Mouse (Mus musculus) limb, embryonic 10.5 days (tissue): Measurements from ENCODE around the gene Cbx4. TPM values are rescaled to one million over a fixed set of nuclear protein-coding genes. Genes with fewer than 3 reads are reported as not detected.

Experiments
- DNase-seq: peaks from one replicate; pipeline ENCODE4 v3.0.0-alpha.2; 2017; ENCODE audit warnings: low spot score
- H3K27ac ChIP-seq: fragments of 300-500 bp; sonication (generic); 2 replicates; pipeline ENCODE4 v1.5.1; 2016; ENCODE audit warnings: mild to moderate bottlenecking
- H3K27me3 ChIP-seq: fragments of 300-500 bp; sonication (generic); 2 replicates; pipeline ENCODE4 v1.6.1; 2016; ENCODE audit warnings: low read depth, mild to moderate bottlenecking; ENCODE audit not compliant: poor library complexity, severe bottlenecking
- H3K36me3 ChIP-seq: fragments of 300-500 bp; sonication (generic); 2 replicates; pipeline ENCODE4 v1.6.1; 2016; ENCODE audit warnings: mild to moderate bottlenecking, moderate library complexity
- H3K4me1 ChIP-seq: fragments of 300-500 bp; sonication (generic); 2 replicates; pipeline ENCODE4 v1.6.1; 2016
- H3K4me3 ChIP-seq: fragments of 300-500 bp; sonication (generic); 2 replicates; pipeline ENCODE4 v1.5.1; 2016; ENCODE audit warnings: mild to moderate bottlenecking, moderate library complexity
- H3K9me3 ChIP-seq: fragments of 300-500 bp; sonication (generic); replicated peaks from 2 replicates; pipeline ENCODE4 v1.6.1; 2016; ENCODE audit warnings: mild to moderate bottlenecking
- WGBS: fragments of 180-500 bp; shearing (Covaris S2); methylation state at CpG from one replicate; pipeline ENCODE4 v1.1.7; 2016; 5-methylcytosine and 5-hydroxymethylcytosine counted together
- polyA plus RNA-seq: library from polyadenylated mRNA; unstranded; fragments of >200 nt; fragmentation: Nextera tagmentation; extraction: Ambion mirVana; gene quantifications from 2 replicates; pipeline ENCODE4 v1.2.1, GENCODE M21; 2016

Cbx4 gene
- polyA plus RNA-seq, 1 experiment from 2014 or later, result 7.1 TPM

GRCm38 (mm10) chr11:119055571-119056131 is 30.4 kb downstream of the Cbx4 start:
- peak overlapping the region; percentile 72 for H3K27ac ChIP-seq
- H3K4me1 ChIP-seq, result peaks cover 76% of the 10 kb centered on the region
- whole genome bisulfite sequencing, result 1% methylated on average over 32 of the region's 32 CpGs
- no peaks in the 10 kb centered on the region for H3K9me3 ChIP-seq
- H3K36me3 ChIP-seq, result no peaks in the 10 kb centered on the region
- peaks cover 94% of the 10 kb centered on the region for H3K27me3 ChIP-seq
- H3K4me3 ChIP-seq, result peak overlapping the region; percentile 75
- peak; percentile 54 for DNase-seq

- Histone ChIP-seq H3K4me3 (peak overlapping the region; percentile 55), H3K4me1 (peaks cover 76% of the 10 kb centered on the region), H3K27ac (peak overlapping the region; percentile 93), H3K9me3 (no peaks in the 10 kb centered on the region), H3K36me3 (no peaks in the 10 kb centered on the region), H3K27me3 (peaks cover 94% of the 10 kb centered on the region)
- peak; percentile 66 for DNase-seq
- 3% methylated on average over 47 of the region's 47 CpGs for WGBS
These were observed 31.4 kb downstream of the Cbx4 start for GRCm38 (mm10) chr11:119054351-119055345.

- WGBS, result 2% methylated on average over 34 of the region's 35 CpGs
- Histone ChIP-seq H3K36me3 (no peaks in the 10 kb centered on the region), H3K27me3 (peaks cover 94% of the 10 kb centered on the region), H3K4me1 (peaks cover 72% of the 10 kb centered on the region), H3K4me3 (peak overlapping the region; percentile 55), H3K27ac (peak overlapping the region; percentile 93), H3K9me3 (no peaks in the 10 kb centered on the region)
- DNase-seq, result peak; percentile 52
These were observed 32.2 kb downstream of the Cbx4 start for GRCm38 (mm10) chr11:119053738-119054350.

DNA sequence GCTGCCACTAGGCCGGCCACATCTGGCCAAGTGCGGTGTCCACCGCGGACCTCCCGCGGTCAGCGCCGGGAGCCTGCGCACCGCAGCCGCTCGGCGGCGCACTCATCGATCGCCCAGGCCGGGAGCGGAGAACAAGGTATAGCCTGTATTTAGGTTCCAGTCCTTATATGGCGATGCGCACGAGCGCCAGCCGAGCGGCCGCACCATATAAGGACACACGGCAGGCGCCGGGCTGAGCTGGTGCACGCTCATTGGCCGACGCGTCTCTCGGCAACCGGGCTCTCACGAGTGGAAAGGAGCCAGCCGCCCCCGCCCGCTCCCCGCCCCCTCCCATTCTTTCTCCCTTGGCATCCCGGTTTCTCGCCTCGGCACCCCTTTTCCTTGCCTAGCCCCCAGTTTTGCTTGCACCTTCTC is 32.8 kb downstream of the Cbx4 start:
- peaks cover 71% of the 10 kb centered on the region for H3K4me1 ChIP-seq
- H3K9me3 ChIP-seq, result no peaks in the 10 kb centered on the region

DNA sequence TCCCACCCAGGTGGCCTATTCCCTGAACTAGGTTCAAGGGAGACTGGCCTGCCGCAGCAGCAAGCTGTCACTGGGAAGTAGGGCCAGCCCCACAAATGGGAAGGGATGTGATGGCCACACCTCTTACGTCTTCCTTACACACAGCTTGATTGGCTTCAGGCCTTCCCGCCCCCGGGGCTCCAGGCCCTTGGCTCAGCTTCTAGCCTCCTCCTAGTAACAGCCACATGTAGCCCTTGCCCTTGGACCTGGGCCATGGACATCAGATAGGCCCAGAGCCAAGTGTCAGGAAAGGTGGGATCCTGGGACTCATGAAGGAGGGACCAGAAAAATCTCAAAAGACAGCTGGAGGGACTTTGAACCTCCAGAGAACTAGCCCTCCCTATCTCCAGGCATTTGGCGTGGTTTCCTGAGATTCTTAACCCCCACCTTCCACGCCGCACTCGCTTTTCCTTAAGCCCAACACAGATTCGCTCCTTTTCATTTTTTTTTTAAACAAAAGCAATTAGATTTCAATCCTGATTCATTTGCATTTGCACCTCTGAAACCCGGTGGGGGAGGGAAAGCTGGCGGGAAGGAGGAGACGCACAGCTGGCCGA is 33.3 kb downstream of the Cbx4 start:
- no peaks in the 10 kb centered on the region for H3K36me3 ChIP-seq
- H3K9me3 ChIP-seq, result no peaks in the 10 kb centered on the region
- peak overlapping the region; percentile 55 for H3K4me3 ChIP-seq
- WGBS, result under 1% methylated on average over 13 of the region's 13 CpGs
- peaks cover 94% of the 10 kb centered on the region for H3K27me3 ChIP-seq
- DNase-seq, result peak; percentile 78
- H3K27ac ChIP-seq, result peak overlapping the region; percentile 93
- H3K4me1 ChIP-seq, result peaks cover 71% of the 10 kb centered on the region

More for the DNA sequence above, 32.8 kb downstream of the Cbx4 start:
- 2% methylated on average over 41 of the region's 42 CpGs for WGBS
- peak; percentile 91 for DNase-seq
- no peaks in the 10 kb centered on the region for H3K36me3 ChIP-seq
- peak overlapping the region; percentile 55 for H3K4me3 ChIP-seq
- peaks cover 94% of the 10 kb centered on the region for H3K27me3 ChIP-seq
- peak overlapping the region; percentile 93 for H3K27ac ChIP-seq

DNA sequence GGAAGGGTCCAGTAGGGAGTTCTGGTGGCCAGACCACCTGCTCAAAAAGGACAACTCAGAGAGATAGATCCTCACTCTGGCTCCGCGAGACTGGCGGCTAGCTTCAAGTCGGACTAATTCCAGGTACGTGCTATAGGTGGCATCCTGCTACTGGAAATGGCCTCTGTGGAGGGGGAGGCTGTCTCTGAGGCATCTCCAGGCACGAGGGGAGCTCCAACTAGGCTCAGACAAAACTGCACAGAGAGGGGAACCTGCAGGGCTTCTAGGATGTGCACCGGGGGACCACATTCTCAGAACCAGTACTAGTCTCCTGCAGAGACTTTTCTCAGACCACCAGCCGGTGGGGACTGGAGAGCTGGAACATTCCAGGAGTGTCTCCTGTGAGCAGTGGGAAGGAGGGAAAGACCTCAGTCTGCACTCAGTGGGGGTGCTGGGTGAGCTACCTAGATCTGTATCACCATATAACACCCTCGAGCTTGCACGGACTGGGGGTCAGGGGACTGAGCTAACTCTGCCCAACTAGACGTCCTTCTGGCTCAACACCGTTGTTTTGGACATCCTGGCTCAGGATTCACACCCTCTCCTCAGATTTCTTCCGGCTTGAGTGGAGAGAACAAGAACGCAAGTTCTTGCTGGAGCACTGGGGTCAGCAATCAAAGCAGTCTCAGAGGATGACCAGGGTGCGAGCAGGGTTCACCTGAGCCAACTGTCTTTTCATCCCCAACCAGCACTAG is 33.9 kb downstream of the Cbx4 start:
- Histone ChIP-seq H3K27ac (peak overlapping the region; percentile 93), H3K4me1 (peaks cover 71% of the 10 kb centered on the region), H3K27me3 (peaks cover 94% of the 10 kb centered on the region), H3K9me3 (no peaks in the 10 kb centered on the region), H3K36me3 (no peaks in the 10 kb centered on the region), H3K4me3 (peak overlapping the region; percentile 55)
- peak; percentile 56 for DNase-seq
- WGBS, result 3% methylated on average over 15 of the region's 15 CpGs

GRCm38 (mm10) chr11:119051426-119051825 is 34.6 kb downstream of the Cbx4 start:
- DNase-seq, result no peak
- H3K36me3 ChIP-seq, result no peaks in the 10 kb centered on the region
- no peak overlapping the region for H3K27ac ChIP-seq
- H3K27me3 ChIP-seq, result peaks cover 95% of the 10 kb centered on the region
- H3K4me1 ChIP-seq, result peaks cover 71% of the 10 kb centered on the region
- no peak overlapping the region for H3K4me3 ChIP-seq
- H3K9me3 ChIP-seq, result no peaks in the 10 kb centered on the region

DNA sequence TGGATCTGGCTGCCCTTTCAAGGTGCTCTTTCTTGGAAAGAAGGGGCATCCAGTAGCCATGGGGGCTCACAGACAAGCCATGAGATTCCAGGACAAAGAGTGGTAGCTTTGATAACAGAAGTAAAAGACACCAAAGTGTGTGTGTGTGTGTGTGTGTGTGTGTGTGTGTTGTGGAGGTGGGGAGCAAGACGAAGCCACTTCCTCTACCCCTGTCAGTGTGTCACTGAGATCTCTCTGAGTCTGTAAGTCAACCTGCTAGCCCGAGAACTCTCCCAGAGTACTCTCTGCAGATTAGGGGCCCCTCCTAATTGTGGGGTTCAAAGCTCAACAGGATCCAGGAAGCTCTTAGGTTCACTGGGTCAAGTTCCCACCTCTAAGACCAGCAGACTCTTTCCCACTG is 35.7 kb downstream of the Cbx4 start:
- H3K36me3 ChIP-seq, result no peaks in the 10 kb centered on the region
- no peak overlapping the region for H3K27ac ChIP-seq
- H3K9me3 ChIP-seq, result no peaks in the 10 kb centered on the region
- no peak overlapping the region for H3K4me3 ChIP-seq
- DNase-seq, result no peak
- H3K4me1 ChIP-seq, result peaks cover 71% of the 10 kb centered on the region
- 13% methylated on average over 2 of the region's 2 CpGs for WGBS
- H3K27me3 ChIP-seq, result peaks cover 95% of the 10 kb centered on the region

DNA sequence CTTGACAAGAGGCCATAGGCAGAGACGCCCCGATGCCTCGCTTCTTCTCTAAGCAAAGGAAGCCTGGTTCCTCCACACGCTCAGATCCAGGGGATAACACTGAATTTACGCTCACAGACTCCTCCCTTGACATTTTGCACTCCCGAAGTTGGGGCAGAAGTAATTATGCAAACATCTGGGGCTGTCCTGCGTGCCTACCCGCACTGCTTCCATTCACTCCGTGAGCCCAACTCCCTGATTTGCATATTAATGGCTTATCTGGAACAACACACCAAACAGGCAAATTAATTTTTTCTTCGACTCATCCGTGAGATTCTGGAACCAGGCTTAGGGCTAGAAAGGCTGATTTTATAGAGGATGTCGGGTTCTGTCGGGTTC is 37.9 kb downstream of the Cbx4 start:
- peak overlapping the region; percentile 47 for H3K4me3 ChIP-seq
- no peaks in the 10 kb centered on the region for H3K36me3 ChIP-seq
- H3K27ac ChIP-seq, result peak overlapping the region; percentile 76
- H3K9me3 ChIP-seq, result no peaks in the 10 kb centered on the region
- H3K4me1 ChIP-seq, result peaks cover 71% of the 10 kb centered on the region
- H3K27me3 ChIP-seq, result peaks cover 97% of the 10 kb centered on the region
- 0% methylated on average over 13 of the region's 13 CpGs for WGBS
- no peak for DNase-seq

DNA sequence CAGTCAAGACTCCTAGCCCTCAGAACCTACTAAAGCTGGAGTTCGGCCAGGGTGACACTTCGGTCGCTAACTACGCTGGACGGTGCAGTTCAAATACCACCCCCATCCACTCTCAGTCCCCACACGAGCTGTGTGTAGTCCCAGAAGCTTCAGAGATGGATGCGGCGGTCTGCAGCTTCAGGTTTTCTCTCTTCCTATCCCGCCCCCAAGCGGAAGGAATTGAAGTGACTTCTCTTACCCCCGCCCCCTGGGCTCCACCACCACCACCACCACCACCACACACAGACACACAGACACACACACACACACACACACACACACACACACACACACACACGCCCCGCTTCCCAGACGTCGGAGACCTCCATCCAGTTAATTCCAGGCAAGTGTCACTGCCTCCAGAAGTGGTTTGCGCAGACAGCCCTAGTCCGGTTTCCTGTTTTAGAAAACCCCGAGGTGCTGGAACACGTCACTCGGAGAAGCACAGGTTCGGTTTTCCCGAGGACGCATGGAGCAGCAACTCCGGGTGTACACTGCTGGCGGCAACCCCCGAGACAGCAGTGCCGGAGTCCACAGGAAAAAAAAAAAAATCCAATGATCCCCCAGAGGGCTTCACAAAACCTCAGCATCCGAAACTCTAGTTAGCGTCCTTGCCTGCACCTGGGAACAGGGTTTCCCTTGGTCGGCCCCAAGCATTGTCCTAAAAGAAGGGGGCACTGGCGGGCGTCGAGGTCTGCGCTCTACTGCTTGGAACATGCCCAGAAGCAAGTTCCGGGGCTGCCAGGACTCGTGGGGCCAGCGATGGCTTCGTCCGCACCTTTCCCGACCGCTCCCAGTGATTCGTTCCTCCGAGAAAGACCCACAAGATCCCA is 38.5 kb downstream of the Cbx4 start:
- Histone ChIP-seq H3K27ac (peak overlapping the region; percentile 76), H3K36me3 (no peaks in the 10 kb centered on the region), H3K4me3 (peak overlapping the region; percentile 47), H3K9me3 (no peaks in the 10 kb centered on the region), H3K4me1 (peaks cover 71% of the 10 kb centered on the region), H3K27me3 (peaks cover 99% of the 10 kb centered on the region)
- WGBS, result under 1% methylated on average over 43 of the region's 43 CpGs
- peak; percentile 79 for DNase-seq

DNA sequence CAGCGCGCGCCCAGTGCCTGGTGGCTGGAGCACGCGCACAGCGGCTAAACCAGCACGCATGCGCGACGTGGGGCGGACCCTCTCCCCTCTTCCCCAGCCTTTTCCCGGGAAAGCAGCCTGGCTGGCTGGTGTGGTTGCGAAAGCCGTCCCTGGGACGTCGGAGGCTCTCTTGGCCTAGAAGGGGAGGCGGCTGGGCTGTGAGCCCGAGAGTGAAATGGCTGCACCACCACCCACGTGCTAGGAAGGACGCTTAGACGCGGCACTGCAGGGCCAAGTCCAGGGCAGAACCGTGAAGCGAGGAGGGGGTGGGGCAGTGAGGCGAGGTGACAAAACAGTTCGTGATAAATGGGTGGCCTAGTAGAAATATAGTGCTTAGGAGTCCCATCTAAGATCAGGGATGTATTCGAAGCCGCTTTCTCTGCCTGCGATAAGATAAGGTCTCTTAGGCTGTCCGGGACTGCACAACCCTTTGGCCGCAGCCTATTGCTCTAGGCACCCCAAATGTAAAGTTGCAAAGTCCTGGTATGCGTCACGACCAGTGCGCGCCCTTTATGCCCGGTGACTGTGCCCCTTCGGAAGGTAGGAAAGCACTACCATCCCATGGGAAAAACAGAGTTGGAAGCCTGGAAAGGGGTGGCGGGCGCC is 39.3 kb downstream of the Cbx4 start:
- WGBS, result under 1% methylated on average over 39 of the region's 39 CpGs
- H3K27ac ChIP-seq, result peak overlapping the region; percentile 76
- DNase-seq, result peak; percentile 84
- no peaks in the 10 kb centered on the region for H3K9me3 ChIP-seq
- peak overlapping the region; percentile 47 for H3K4me3 ChIP-seq
- H3K36me3 ChIP-seq, result no peaks in the 10 kb centered on the region
- H3K4me1 ChIP-seq, result peaks cover 71% of the 10 kb centered on the region
- peaks cover 99% of the 10 kb centered on the region for H3K27me3 ChIP-seq
